Mouse (Mus musculus): ENCODE measurements around the gene Gm2897.
"Not testable (repeated sequence)": the region's sequence is repeated elsewhere in the genome, so short reads cannot be mapped to it uniquely, and the experiment has no call there.

Gm2897 gene

DNA sequence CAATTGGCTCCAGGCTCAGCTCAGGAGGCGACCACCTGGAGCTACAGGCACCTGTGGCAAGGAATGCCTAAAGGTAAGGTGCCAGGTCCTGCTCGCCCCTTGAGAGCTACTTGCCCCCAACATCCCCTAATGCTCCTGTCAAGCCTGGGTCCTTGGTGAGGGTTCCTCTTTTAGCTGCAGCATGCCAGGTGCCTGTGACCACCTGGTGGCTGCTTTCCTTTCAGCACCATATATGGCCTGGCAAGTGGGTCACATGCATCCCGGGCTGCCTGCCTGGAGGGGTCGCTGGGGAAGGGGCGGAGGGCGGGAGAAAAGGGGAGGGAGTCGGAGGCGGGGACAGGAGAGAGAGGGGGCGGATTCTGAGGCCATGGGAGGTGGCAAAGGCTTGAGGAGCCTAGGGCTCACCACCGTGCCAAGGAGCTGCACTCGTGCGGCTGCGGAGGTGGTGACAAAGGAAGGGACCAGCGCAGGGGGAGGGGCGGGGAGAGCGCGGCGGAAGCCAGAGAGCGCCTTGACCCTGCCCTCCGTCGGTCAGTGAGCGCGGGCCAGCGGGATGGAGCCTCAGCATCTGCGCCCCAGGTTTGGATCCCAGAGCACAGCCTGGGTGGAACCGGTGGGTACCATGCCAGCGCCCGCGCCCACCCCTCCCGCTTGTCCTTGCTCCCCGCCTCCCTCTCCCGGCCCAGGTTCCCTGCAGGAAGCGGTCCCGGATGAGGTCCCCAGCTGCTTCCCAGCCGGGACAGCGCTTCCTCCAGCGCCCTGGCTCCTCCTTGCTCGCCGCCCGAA is at the start of gene Gm2897:
Gm2897 (plus strand) TSS at position 559 of the 786 bp plus-strand sequence.
- in situ Hi-C loops (cut with MboI, MseI), result not testable (repeated sequence)

DNA sequence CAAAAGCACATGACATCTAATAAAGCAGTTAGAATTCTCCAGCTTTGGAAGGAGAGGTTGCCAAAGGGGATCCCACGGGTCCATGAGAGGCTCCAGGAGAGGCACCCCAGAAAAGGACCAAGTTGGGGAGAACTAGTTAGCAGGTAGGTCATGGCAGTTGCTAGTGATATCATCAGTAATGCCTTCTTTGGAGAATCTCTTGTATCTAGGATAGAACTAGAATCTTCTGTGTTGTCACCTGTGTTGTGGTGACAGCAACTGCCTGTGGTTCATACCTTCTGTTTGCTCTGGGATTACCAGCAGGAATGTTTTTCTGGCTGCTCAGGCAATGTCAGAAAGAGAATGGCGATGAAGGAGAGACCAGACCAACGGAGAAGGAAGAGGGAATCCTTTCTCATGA is 19.4 kb upstream of the Gm2897 start, which contains the start of gene Gm2888:
Gm2888 (plus strand) TSS at position 301 of the 400 bp plus-strand sequence.
- in situ Hi-C loops (cut with MboI, MseI), result not testable (repeated sequence)

DNA sequence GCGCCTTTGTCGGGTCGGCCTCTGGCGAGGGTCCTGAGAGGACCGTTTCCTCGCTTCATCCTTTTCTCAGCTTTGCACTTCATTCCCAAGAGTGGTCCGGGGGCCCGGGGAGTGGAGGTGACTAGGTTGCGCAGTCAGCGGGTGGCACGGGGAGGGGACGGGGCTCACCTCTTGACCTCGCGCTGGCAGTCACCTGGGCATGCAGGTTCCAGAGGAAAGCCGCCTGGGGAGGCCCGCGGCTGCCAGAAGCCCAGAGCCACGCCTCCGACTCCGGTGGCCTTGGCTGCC is 372 bp downstream of the Gm2897 start:
- in situ Hi-C loops (cut with MboI, MseI), result not testable (repeated sequence)

DNA sequence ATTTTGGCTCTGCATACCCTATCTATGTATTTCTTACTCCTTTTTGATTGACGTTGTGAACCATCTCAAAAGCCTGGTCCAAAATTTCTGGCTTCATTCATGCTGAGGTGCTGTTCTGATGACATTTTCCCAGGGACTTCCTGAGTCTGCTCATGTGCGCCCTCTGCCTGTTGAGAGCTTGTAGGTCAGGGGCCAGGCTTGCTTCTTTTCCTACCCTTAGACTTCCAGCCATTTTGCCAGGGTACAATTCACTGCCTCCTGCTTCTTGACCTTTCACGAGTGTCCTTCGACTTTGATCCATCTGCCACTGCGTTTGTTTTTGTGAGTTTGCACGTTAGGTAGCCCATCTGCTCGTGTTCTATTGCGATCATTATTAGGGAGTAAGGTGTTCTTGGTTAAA is 1.0 kb downstream of the Gm2897 start:
- in situ Hi-C loops (cut with MboI, MseI), result not testable (repeated sequence)

DNA sequence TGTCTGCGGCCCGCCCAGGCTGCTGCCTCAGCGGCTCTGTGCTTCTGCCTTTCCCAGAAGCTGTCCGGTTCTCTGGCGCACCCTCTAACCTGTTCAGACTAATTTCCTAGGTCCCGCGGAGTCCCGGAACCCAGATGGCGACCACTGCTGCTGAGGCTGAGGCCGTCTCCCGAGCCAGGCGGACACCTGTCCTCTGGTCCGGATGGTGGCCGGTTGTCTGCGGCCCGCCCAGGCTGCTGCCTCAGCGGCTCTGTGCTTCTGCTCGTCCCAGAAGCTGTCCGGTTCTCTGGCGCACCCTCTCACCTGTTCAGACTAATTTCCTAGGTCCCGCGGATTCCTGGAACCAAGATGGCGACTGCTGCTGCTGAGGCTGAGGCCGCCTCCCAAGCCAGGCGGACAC is 67.0 kb downstream of the Gm2897 start:
- in situ Hi-C loops (cut with MboI, MseI), result not testable (repeated sequence)

All from T-helper 1 cell (primary cell).